Mouse (Mus musculus) brain, adult 2 months (tissue): Measurements from ENCODE around the gene Gm5142.

Source experiments
- DNase-seq: peaks from one replicate; pipeline ENCODE4 v3.0.0; 2011; ENCODE audit warnings: low read depth, low spot score

Gene Gm5142

DNA sequence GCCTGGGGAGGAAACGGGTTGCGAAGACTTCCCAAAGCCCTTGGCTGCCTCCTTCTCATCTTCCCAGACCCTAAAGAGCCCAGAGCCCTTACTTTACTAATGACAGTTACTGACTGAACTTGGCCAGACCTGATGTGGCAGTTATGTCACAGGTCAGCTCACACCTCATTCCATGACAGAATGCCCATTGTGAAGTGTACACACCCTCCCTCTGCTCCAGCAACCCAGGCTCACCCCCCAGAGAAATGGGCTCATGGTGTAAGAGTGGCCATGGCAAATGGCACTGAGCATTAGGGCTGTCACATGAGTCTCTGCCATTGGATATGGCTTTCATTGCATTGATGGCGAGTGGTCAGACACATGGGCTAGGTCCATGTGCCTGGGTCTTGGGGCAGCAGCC, at the start of gene Gm5142:
Gene Gm5142, minus strand, starts transcription at position 101 of the 400 bp plus-strand sequence.
- DNase-seq = no peak

DNA sequence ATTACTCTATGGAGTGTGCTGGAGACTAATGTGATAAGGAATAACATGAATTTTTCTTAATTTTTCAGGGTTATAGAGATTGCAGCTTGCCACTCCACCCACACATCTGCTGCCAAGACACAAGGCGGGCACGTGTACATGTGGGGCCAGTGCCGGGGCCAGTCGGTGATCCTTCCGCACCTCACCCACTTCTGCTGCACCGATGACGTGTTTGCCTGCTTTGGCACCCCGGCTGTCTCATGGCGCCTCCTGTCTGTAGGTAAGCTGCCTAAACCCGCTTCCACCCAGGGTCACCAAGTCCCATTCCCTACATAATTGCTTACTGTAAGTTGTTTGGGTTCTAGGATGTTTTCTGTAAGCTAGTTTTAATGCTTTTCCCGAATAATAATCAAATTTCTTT, 47.7 kb upstream of the Gm5142 start:
- DNase-seq = peak; percentile 12

DNA sequence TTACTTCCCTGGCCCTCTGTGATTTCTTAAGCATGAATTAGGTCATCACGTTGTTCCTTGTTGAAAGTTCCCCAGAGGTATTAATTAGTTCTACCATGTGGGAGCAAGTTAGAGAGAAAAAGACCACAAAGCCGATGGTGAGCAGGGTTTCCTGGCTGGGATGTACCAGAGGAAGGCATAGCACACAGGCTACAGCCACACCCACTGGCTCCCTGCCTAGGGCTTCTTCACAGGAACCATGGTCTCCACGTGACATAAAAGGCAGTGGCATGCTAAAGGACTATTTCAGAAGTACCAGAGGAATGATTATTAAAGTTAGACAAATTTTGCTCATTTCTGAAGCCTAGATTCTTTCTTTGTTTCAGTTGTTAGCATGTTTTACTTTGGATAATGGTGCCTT, 40.7 kb upstream of the Gm5142 start:
- no peak for DNase-seq

DNA sequence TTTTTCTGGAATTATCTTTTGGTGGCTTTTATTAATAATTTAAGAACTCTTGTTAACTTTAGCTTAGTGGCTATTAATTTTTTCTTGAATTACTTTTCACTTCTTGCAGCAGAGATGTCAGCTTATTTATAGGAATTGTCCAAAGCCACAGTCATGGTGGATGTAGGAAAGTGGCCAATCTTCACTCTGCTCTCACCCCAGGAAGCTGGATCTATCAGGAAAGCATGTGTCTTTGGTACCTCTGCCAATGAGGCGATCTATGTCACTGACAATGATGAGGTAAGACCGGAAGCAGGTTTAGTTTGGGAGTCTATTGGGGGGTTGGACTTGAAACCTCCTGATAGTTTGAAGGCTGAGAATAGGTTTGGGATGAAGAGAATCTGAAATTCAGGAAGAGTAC, 31.3 kb upstream of the Gm5142 start:
- peak; percentile 61 for DNase-seq

DNA sequence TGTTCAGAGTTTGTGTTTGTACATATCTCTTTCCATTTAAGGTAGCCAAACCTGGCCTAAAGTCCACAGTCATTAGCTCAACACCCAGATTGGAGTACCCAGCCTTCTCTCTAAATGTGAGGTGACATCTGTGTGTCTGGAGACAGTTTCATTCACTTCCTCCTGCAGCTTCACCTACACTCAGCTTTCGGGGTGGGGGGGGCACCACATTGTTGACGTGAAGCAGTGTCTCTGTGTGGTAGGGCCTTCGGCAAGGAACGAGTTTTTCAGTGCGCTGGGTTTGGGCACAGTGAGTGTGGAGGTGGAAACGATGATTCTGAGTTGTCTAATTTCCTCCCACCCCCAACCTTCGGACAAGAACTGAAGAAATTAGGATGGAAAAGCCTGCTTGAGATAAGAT, 30.5 kb upstream of the Gm5142 start:
- DNase-seq = no peak

DNA sequence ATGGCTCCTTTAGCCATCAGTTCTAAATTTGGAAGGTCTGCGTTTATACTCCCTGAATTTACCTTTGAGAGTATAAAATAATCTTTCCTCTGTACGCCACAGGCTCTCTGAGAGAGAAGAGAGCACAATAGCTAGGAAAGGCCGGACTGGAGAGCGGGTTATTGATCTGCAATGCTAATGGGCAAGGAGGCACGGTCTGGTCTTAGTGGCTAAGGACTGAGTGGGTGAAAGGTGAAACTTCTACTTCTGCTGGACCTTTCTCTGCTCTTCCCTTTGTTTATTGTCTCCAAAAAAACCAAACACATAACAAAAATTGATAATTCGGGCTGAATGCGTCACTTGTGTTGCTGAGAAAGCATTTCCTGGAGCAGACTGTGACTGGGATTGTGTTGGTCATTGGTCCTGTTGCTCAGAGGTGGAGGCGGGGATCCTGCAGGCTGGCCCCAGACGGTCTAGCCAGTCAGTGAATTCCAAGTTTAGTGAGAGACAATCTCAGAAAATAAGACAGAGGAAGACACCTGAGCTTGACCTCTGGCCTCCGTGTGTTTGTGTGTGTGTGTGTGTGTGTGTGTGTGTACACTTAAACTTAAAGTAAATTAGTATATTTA, 27.5 kb upstream of the Gm5142 start:
- DNase-seq = no peak

DNA sequence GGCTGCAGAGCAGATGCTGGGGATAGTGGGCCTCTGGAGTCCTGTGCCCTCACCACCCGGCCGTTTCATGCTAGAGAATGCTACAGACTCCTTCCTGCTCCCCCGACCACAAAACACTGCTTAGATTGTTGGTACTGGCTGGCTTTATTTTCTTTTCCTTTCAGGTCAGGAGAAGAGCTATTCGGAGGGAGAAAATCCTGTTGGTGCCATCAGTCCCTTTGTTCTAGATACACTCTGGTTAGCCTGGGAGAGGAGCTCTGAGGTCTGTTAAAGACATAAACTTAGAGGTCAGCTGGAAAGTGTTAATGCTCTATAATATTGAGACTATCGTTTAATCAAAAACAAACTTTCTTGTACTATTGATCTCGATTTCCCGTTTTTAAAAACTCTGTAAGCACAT, 26.9 kb upstream of the Gm5142 start:
- no peak for DNase-seq

DNA sequence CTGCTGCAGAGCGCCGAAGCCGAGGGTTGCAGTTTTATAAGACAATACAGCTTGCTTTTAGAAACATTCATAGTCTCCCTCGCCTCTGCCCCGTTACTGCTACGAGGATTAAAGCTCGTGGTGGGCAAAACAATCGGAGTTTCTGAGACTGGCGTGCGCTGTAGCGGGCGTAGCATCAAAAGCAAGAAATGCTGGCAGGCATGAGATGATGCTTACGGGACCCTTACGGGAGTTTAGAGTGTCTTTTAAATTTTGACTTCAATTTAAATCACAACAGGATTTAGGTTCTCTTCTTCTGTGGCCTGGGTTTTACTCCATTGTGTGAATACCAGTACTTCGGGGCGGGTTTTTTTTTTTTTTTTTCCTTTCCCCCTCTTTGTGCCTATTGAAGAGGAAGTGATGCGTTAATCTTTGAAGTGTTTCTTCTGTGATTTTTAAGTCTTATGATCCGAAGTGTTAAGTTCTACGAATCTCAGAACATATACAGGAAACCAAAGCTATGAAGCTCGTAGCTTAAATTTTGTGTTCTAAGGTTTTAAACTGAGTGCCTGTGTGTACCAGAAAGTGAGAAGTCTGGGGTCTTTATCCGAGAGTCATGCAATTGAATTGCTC, 23.2 kb upstream of the Gm5142 start:
- DNase-seq = no peak

DNA sequence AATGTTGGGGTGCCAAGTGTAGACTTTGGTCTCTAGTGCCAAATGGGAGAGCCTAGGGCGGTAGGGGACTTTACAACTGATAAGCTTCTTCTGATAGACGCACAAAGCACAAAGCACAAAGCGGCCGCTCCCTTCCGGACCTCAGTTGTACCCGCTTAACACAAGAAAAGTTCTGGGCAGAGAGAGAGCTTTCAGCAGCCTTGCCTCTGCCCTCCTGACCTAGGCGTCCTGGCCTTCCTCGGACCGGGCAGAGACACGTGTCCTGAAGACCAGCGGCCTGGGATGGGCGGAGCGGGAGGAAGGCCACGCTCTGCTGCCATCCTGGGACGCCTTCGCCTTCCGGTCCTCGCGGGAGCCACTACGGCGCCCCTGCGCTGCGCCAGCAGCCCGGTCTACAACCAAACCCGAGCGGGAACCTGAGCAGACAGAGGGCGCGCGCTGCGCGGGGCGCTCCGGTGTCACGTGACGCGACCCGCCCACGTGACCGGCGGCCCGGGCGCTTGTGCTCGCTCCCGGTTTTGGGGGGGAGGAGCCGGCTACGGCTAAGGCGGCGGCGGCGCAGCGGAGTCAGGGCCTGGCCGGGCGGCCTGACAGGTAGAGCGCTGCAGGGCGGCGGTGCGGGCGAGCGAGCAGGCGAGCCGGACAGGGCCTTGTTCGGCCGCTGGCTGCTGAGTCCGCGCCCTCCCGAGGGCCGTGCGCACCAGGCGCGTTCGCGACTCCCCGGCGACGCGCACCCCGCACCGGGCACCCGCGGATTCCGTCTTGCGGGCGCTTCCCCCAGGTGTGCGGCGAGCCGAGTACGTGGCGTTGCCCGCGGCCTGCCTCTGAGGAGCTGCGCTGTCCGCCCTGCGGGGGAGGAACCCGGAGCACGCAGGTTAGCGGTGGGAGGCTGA, 22.4 kb upstream of the Gm5142 start, which contains the start of gene Rcbtb1:
Gene Rcbtb1, plus strand, starts transcription at position 499 of the 893 bp plus-strand sequence.
- peak; percentile 97 for DNase-seq

DNA sequence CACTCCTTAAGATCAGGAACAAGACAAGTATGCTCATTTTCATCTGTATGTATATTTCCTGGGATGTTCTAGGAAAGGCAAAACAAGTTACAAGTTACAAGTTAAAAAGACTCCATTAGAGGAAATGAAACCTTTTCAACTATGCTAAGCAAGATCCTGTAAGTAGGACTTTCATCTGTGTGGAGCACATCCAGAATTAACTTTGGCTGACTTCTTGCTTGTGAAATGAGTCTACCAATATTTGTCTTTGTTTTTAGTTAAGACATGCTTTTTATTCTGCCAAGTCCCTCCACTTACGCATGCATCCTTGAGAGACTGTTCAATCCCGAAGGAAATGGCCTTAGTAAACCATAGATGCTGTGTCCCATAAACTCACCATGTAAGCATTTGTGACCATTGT, 7.6 kb upstream of the Gm5142 start:
- no peak for DNase-seq

DNA sequence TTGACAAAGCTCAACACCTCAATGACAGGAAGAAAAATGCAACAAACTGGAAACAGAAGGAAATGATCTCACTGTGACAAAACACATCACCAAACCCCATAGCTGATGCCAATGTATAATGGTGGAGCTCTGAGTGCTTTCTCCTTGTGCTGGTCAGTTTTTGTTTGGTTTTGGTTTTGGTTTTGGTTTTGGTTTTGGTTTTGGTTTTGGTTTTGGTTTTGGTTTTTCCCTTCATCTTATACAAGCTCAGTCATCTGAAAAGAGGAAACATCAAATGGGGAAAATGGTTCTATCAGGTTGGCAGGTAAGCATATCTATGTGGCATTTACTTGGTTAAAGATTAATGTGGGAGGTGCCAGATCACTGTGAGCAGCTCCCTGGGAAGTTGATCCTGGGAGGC, 7.0 kb upstream of the Gm5142 start:
- DNase-seq = no peak

DNA sequence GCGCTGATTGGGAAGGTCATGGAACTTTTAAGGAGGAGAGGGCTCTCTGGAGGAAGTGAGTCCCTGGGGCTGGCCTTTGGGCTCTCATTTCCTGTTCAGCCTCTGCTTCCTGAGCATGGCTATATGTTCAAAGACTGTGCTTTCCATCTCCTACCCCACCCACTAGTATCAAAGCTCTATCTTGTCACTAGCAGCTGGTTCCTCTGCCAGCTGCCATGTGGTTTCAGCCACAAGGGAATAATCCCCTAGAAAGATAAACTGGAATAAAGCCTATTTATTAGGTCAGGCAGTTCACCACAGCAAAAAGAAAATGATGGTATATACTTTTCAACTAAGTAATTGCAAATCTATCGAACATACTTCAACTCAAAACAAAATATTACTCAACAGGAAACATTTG, 4.2 kb upstream of the Gm5142 start:
- no peak for DNase-seq

DNA sequence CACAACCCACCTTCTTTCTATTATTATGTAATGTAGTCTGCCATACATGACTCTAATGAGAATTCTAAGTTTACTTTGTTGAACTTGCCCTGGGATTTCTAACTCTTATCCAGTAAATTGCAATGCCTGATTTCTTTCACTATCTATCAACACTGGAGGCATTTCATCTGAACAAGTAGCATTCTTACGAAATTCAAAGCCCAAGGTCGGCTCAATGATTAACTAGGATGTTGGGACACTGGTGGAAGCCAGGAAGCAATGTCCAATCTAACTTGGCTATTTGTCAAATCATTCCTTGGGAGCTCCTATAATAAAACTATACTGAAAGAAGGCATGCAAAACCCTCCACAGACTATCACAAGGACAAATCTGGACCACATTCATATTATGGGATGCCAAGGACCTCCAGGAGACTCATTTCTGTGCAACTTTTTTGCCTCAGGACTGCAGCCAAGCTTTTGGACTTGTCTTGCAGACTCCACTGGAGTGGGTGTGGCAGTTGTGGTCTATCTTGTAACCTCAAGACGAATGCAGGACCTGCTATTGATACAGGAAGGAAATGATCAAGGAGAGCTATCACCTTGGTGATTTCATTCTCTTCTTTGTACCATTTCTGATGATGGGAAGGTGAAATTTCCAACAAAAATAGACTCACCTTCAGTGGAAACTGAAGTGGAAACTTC, 21.4 kb downstream of the Gm5142 start:
- DNase-seq = no peak

DNA sequence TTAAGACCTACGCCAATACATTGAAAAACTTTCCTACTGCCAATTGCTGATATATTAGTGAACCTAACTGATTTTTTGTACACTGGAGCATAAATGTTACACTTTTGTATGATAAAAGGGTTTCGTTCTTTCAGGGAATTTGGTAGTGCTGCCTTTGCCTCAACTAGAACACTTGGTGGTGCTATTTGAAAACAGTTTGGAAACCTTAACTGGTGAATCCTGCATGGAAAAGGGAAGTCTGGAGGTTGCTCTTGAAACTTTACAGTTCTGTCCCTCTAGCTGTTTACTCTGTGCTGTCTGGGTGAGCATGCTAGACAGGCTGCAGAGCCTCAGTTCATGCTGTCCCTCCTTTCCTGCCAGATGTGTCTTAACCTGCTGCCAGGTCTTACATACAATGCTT, 23.0 kb downstream of the Gm5142 start:
- peak; percentile 58 for DNase-seq

DNA sequence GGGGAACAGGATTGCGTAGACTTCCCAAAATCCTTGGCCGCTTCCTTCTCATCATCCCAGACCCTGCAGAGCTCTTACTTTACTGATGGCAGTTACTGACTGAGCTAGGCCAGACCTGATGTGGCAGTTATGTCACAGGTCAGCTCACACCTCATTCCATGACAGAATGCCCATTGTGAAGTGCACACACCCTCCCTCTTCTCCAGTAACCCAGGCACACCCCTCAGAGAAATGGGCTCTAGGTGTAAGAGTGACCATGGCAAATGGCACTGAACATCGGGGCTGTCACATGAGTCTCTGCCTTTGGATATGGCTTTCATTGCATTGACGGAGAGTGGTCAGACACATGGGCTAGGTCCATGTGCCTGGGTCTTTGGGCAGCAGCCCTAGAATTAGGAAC, 35.8 kb downstream of the Gm5142 start, which contains the start of gene 1700129C05Rik:
Gene 1700129C05Rik, minus strand, starts transcription at position 101 of the 400 bp plus-strand sequence.
- DNase-seq = no peak

DNA sequence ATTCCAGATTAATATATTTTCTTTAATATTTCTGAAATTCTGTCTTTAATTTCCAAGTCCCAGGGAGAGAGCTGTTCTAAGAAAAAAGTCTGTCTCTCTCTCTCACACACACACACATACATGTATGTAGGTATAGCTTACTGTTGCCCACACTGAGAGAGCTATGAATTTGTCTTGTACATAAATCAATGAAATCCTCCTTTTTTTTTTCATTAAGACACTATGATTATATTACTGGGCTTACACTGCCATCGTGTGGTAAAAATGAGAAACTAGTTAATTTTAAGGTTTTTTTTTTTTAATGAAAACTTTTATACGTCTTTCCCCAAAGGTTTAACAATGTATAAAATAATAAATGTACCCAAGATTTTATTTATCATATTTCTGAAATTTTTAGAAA, 64.3 kb downstream of the Gm5142 start:
- DNase-seq = peak; percentile 15
